Mouse (Mus musculus) brain, embryonic 14.5 days (tissue): Measurements from ENCODE around the gene Rapgef1. TPM values are rescaled to one million over a fixed set of nuclear protein-coding genes. Genes with fewer than 3 reads are reported as not detected.
"Not testable (repeated sequence)": the region's sequence is repeated elsewhere in the genome, so short reads cannot be mapped to it uniquely, and the experiment has no call there.

Source experiments
- DNase-seq: peaks from one replicate; pipeline ENCODE4 v3.0.0-alpha.2; 2011; ENCODE audit warnings: low read depth
- CTCF ChIP-seq: fragments of 200-500 bp; IDR thresholded peaks from 2 replicates; pipeline ENCODE4 v1.5.1; 2012; ENCODE audit warnings: inconsistent platforms, mild to moderate bottlenecking, moderate library complexity, borderline replicate concordance; ENCODE audit not compliant: insufficient read depth, insufficient read length; ENCODE audit errors: extremely low read depth
- POLR2A ChIP-seq: fragments of 200-500 bp; IDR thresholded peaks from 2 replicates; pipeline ENCODE4 v1.6.1; 2012; ENCODE audit warnings: mild to moderate bottlenecking, inconsistent platforms, borderline replicate concordance; ENCODE audit not compliant: poor library complexity, insufficient read depth, insufficient read length, severe bottlenecking; ENCODE audit errors: extremely low read depth
- polyA plus RNA-seq: library from polyadenylated mRNA; depleted of rRNA; stranded (reverse); fragments of >200 nt; gene quantifications from 2 replicates; pipeline ENCODE4 v1.2.3, GENCODE M21; 2012

Gene Rapgef1
- polyA plus RNA-seq, 1 experiment, result 101 TPM

- no peak for DNase-seq
- TF ChIP-seq POLR2A, result no peak
- no peak for TF ChIP-seq CTCF
Measured at GRCm38 (mm10) chr2:29625573-29626200, 6.2 kb downstream of the Rapgef1 start.

GRCm38 (mm10) chr2:29627337-29627736 is 7.8 kb downstream of the Rapgef1 start:
- TF ChIP-seq CTCF (no peak), POLR2A (no peak)
- DNase-seq, result no peak

- no peak for TF ChIP-seq CTCF
- no peak for TF ChIP-seq POLR2A
- no peak for DNase-seq
Measured at GRCm38 (mm10) chr2:29628186-29628585, 8.7 kb downstream of the Rapgef1 start.

- TF ChIP-seq POLR2A (no peak), CTCF (no peak)
- no peak for DNase-seq
Measured at GRCm38 (mm10) chr2:29628763-29629181, 9.3 kb downstream of the Rapgef1 start.

GRCm38 (mm10) chr2:29629311-29629710 is 9.8 kb downstream of the Rapgef1 start:
- no peak for TF ChIP-seq POLR2A
- TF ChIP-seq CTCF, result no peak
- DNase-seq, result no peak

GRCm38 (mm10) chr2:29630141-29630771 is 10.7 kb downstream of the Rapgef1 start:
- no peak for DNase-seq
- TF ChIP-seq POLR2A (no peak), CTCF (no peak)

- no peak for TF ChIP-seq POLR2A
- no peak for TF ChIP-seq CTCF
- DNase-seq, result no peak
Measured at GRCm38 (mm10) chr2:29631020-29631419, 11.5 kb downstream of the Rapgef1 start.

GRCm38 (mm10) chr2:29631564-29632167 is 12.1 kb downstream of the Rapgef1 start:
- DNase-seq, result not testable (repeated sequence)

- no peak for DNase-seq
- TF ChIP-seq POLR2A (no peak), CTCF (no peak)
Measured at GRCm38 (mm10) chr2:29632168-29632662, 12.7 kb downstream of the Rapgef1 start.

- TF ChIP-seq CTCF (no peak), POLR2A (no peak)
- DNase-seq, result peak; percentile 80
Measured at GRCm38 (mm10) chr2:29633101-29633554, 13.6 kb downstream of the Rapgef1 start.

GRCm38 (mm10) chr2:29633782-29634181 is 14.3 kb downstream of the Rapgef1 start:
- no peak for TF ChIP-seq CTCF
- TF ChIP-seq POLR2A, result no peak
- DNase-seq, result no peak

GRCm38 (mm10) chr2:29634541-29634940 is 15.0 kb downstream of the Rapgef1 start:
- peak; percentile 40 for DNase-seq
- TF ChIP-seq POLR2A (no peak), CTCF (no peak)
